Mouse (Mus musculus) embryonic facial prominence, embryonic 15.5 days (tissue): ENCODE data around the gene Myh10. TPM values are rescaled to one million over a fixed set of nuclear protein-coding genes. Genes with fewer than 3 reads are reported as not detected.

ENCODE experiments used
- ATAC-seq: fragments of 200-750 bp; cut with Nextera tagmentation; 2 replicates; pipeline ENCODE4 v1.8.0; 2017; ENCODE audit warnings: low read depth, moderate TSS enrichment; ENCODE audit not compliant: insufficient number of reproducible peaks, low FRiP score, low TSS enrichment
- H3K27ac ChIP-seq: fragments of 300-500 bp; sonication (generic); replicated peaks from 2 replicates; pipeline ENCODE4 v1.5.1; 2015; ENCODE audit warnings: mild to moderate bottlenecking, inconsistent platforms
- H3K27me3 ChIP-seq: fragments of 300-500 bp; sonication (generic); 2 replicates; pipeline ENCODE4 v1.6.1; 2015; ENCODE audit warnings: inconsistent platforms
- H3K36me3 ChIP-seq: fragments of 300-500 bp; sonication (generic); 2 replicates; pipeline ENCODE4 v1.6.1; 2015; ENCODE audit warnings: mild to moderate bottlenecking, inconsistent platforms
- H3K4me1 ChIP-seq: fragments of 300-500 bp; sonication (generic); 2 replicates; pipeline ENCODE4 v1.6.1; 2015; ENCODE audit warnings: inconsistent platforms
- H3K4me2 ChIP-seq: fragments of 300-500 bp; sonication (generic); replicated peaks from 2 replicates; pipeline ENCODE4 v1.6.1; 2015; ENCODE audit warnings: mild to moderate bottlenecking, inconsistent platforms
- H3K4me3 ChIP-seq: fragments of 300-500 bp; sonication (generic); replicated peaks from 2 replicates; pipeline ENCODE4 v1.5.1; 2015; ENCODE audit warnings: mild to moderate bottlenecking, inconsistent platforms
- H3K9ac ChIP-seq: fragments of 300-500 bp; sonication (generic); 2 replicates; pipeline ENCODE4 v1.6.1; 2015; ENCODE audit warnings: inconsistent platforms
- H3K9me3 ChIP-seq: fragments of 300-500 bp; sonication (generic); replicated peaks from 2 replicates; pipeline ENCODE4 v1.6.1; 2016; ENCODE audit warnings: inconsistent platforms
- WGBS: fragments of 180-500 bp; shearing (Covaris S2); methylation state at CpG from one replicate; pipeline ENCODE4 v1.1.7; 2015; 5-methylcytosine and 5-hydroxymethylcytosine counted together
- polyA plus RNA-seq: library from polyadenylated mRNA; unstranded; fragments of >200 nt; fragmentation: Nextera tagmentation; extraction: Ambion mirVana; gene quantifications from 2 replicates; pipeline ENCODE4 v1.2.1, GENCODE M21; 2015

The Myh10 gene
- polyA plus RNA-seq, 1 experiment from 2014 or later, result 87.8 TPM

DNA sequence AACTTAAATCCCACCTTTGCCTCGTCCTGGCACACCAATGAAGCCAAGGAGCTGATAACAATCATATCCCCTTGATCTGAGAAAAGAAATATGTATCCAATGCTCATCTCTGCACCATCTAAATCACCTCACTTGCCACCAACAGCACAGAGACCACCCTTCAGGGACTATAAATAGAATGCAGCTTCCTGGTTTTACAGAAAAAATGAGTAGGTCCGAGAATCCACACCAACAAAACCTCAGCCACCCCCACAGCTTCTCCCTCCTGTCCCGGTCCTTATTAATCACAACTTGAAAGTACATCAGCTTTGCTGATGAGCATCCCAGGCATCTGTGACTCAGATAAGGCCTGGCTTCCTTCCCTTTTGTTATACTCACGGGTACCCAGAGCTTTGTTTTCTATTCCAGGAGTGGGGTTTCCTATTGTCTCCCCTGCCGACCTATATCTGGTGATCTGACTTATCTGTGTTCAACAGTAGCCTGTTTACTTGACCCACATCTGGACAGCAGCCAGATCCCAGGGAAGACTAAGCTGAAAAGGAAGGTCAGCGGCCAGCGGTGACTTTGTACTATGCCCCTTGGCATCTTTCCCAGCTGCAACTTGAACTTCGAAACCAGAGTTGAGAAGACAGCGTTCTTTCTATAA lies 173.3 kb downstream of the Myh10 start:
- Histone ChIP-seq H3K36me3 (no peaks in the 10 kb centered on the region), H3K27ac (no peak overlapping the region), H3K4me3 (no peak overlapping the region), H3K9me3 (no peaks in the 10 kb centered on the region), H3K4me1 (no peaks in the 10 kb centered on the region), H3K4me2 (no peak overlapping the region), H3K27me3 (no peaks in the 10 kb centered on the region), H3K9ac (no peak overlapping the region)
- peak; percentile 65; the same call in 1 of the 2 replicates for ATAC-seq
- WGBS, result 52% methylated on average over 9 of the region's 9 CpGs

Other genes with a start within 250 kb of the Myh10 start
- 2.7 and 3.9 TPM in 2 replicates for gene Pik3r6, start 188.5 kb upstream of the Myh10 start, polyA plus RNA-seq
- gene Mfsd6l, start 135.4 kb upstream of the Myh10 start, polyA plus RNA-seq, result 2.5 and 3.4 TPM in 2 replicates
- 0.20 TPM in 1 of 2 replicates, not detected in the other for gene Ccdc42, start 104.5 kb upstream of the Myh10 start, polyA plus RNA-seq
- 110 and 117 TPM in 2 replicates for gene Ndel1, start 180.3 kb downstream of the Myh10 start, polyA plus RNA-seq
- gene Rnf222, start 197.0 kb downstream of the Myh10 start, polyA plus RNA-seq, result 3.4 and 3.5 TPM in 2 replicates
- 985 and 994 TPM in 2 replicates for gene Rpl26, start 210.0 kb downstream of the Myh10 start, polyA plus RNA-seq
- not detected in 2 replicates for gene Odf4, start 235.5 kb downstream of the Myh10 start, polyA plus RNA-seq